Mouse (Mus musculus): ENCODE results near the gene Olfr890. TPM values are rescaled to one million over a fixed set of nuclear protein-coding genes. Genes with fewer than 3 reads are reported as not detected.
"Not testable (repeated sequence)": the region's sequence is repeated elsewhere in the genome, so short reads cannot be mapped to it uniquely, and the experiment has no call there.

Olfr890 gene
- not detected for total RNA-seq (2021)

DNA sequence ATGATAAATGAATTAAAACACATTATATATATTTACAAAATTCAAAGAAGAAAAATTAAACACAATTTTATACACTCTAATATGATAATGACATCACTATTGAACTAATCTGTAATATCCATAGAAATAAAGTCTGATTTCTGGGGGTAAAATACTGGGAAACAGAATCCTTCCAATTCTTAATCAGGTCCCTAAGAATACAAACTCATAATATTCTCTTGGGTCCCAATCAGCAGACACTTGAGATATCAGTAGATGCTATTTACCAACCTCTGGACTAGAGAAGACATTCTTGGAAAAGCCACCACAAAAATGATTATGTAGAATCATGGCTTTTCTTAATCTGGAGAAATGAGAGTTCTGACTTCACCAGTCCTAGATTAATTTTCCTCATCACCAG, at the start of gene Olfr890:
Gene Olfr890 (plus strand): TSS at position 301 of the 400 bp plus-strand sequence.
- intact Hi-C loops (cut with DNase I): no loop called here
- DNase-seq (ENCODE audit: low spot score in 2 of 2): no peak

DNA sequence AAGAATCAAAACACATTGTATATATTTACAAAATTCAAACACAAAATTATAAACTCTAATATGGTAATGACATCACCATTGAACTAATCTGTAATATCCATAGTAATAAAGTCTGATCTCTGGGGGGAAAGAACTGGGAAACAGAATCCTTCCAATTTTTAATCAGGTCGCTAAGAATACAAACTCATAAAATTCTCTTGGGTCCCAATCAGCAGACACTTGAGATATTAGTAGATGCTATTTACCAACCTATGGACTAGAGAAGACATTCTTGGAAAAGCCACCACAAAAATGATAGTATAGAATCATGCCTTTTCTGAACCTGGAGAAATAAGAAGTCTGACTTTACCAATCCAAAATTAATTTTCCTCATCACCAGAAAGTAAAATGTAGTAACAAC, 34.5 kb upstream of the Olfr890 start, which contains the start of gene Olfr888:
Gene Olfr888 (plus strand): TSS at position 301 of the 400 bp plus-strand sequence.
- intact Hi-C loops (cut with DNase I): no loop called here
- no peak for DNase-seq (ENCODE audit: low spot score in 2 of 2)

DNA sequence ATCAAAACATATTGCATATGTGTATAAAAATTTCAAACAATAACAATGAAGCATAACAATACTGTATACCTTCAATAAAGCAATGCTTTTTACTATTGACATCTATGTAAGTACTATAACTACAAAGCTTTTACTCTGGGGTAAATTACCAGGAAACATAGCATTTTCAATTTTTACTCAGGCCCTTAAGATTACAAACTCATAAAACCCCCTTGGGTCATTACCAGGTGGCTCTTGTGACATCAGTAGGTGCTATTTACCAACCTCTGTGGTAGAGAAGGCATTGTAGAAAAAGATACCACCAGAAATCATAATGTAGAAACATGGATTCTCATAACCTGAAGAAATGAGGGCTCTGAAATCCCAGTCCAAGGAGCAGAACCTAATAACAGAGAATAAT, 27.4 kb upstream of the Olfr890 start, which contains the start of gene Olfr889:
Gene Olfr889 (plus strand): TSS at position 301 of the 400 bp plus-strand sequence.
- DNase-seq (ENCODE audit: low spot score in 2 of 2): no peak
- intact Hi-C loops (cut with DNase I): no loop called here

DNA sequence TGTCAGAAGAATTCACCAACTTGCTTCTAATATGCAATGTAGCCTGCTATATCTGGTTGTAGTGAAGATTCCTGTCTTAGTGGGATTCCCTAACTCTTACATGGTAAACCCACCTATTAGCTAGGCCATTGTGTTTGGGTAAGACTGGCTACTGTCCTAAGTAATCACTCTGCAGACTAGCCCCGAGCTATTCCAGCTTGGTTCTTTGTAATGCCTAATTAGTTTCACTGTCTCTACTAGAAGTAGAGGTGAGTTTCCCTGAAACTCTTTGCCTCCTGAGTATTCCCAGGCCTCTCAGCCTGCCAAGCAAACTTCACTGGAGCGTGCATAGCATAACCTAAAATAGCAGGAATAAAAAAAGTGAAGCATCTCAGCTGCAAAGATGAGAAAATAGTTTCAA, 26.0 kb downstream of the Olfr890 start:
- intact Hi-C loops (cut with DNase I): loop anchor here (5.0 kb wide), 1 partner anchor 114 kb away; no protein-coding TSS in a partner anchor
- DNase-seq (ENCODE audit: low spot score in 2 of 2): not testable (repeated sequence)

DNA sequence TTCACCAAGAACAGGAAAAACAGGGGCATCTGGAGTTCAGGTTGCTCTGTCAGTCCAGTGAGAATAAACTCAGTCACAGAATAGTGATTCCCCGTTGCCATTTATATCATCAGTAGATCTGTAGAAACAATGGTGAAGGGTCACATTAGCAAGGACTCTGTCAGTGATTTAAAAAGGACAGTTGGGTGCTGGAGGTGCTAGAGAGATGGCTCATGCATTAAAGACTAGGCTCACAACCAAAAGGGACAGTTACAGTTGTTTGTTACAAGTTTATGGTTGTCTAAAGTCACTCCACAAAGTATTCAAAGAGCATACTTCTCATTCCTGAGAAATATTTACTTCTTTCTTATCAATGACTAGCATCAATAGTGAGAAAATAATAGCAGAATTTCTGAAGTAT, 38.4 kb downstream of the Olfr890 start, which contains the start of gene Olfr891:
Gene Olfr891 (minus strand): TSS at position 101 of the 400 bp plus-strand sequence.
- intact Hi-C loops (cut with DNase I): no loop called here
- DNase-seq (ENCODE audit: low spot score in 2 of 2): no peak

Other genes starting within 250 kb of the Olfr890 start
- gene Olfr145, start 245.8 kb upstream of the Olfr890 start, total RNA-seq (2021): not detected
- under 1 TPM in 1 of 2 experiments, not detected in 1; 0.16 TPM for gene Olfr878, start 224.7 kb upstream of the Olfr890 start, total RNA-seq (2021)
- not detected for gene Olfr881, start 150.7 kb upstream of the Olfr890 start, total RNA-seq (2021)
- gene Olfr883, start 116.7 kb upstream of the Olfr890 start, total RNA-seq (2021): not detected
- gene Olfr884, start 96.0 kb upstream of the Olfr890 start, total RNA-seq (2021): not detected
- not detected for gene Olfr885, start 81.2 kb upstream of the Olfr890 start, total RNA-seq (2021)
- gene Olfr887, start 58.4 kb upstream of the Olfr890 start, total RNA-seq (2021): not detected
- gene Olfr888, start 34.4 kb upstream of the Olfr890 start, total RNA-seq (2021): not detected
- gene Olfr889, start 27.3 kb upstream of the Olfr890 start, total RNA-seq (2021): not detected
- not detected for gene Olfr891, start 38.3 kb downstream of the Olfr890 start, total RNA-seq (2021)
- gene Olfr893, start 65.8 kb downstream of the Olfr890 start, total RNA-seq (2021): not detected
- not detected for gene Olfr894, start 75.5 kb downstream of the Olfr890 start, total RNA-seq (2021)
- not detected for gene Olfr143, start 110.3 kb downstream of the Olfr890 start, total RNA-seq (2021)
- not detected for gene Olfr895, start 125.3 kb downstream of the Olfr890 start, total RNA-seq (2021)
- not detected for gene Olfr896-ps1, start 148.6 kb downstream of the Olfr890 start, total RNA-seq (2021)
- not detected for gene Olfr25, start 186.5 kb downstream of the Olfr890 start, total RNA-seq (2021)
- not detected for gene Olfr898, start 205.9 kb downstream of the Olfr890 start, total RNA-seq (2021)
- not detected for gene Olfr250, start 224.4 kb downstream of the Olfr890 start, total RNA-seq (2021)
- gene Olfr251, start 234.6 kb downstream of the Olfr890 start, total RNA-seq (2021): not detected

All from left cerebral cortex, postnatal 25 days (tissue).